Mouse (Mus musculus) hindbrain, embryonic 13.5 days (tissue): Measurements from ENCODE around the gene Srgap1. TPM values are rescaled to one million over a fixed set of nuclear protein-coding genes. Genes with fewer than 3 reads are reported as not detected.

Experiments
- ATAC-seq: fragments of 200-750 bp; cut with Nextera tagmentation; 2 replicates; pipeline ENCODE4 v1.8.0; 2017; ENCODE audit warnings: moderate TSS enrichment; ENCODE audit not compliant: low FRiP score
- H3K27ac ChIP-seq: fragments of 300-500 bp; sonication (generic); 2 replicates; pipeline ENCODE4 v1.5.1; 2015; ENCODE audit warnings: inconsistent platforms, mild to moderate bottlenecking, moderate library complexity
- H3K27me3 ChIP-seq: fragments of 300-500 bp; sonication (generic); 2 replicates; pipeline ENCODE4 v1.6.1; 2015; ENCODE audit warnings: mild to moderate bottlenecking, inconsistent platforms
- H3K36me3 ChIP-seq: fragments of 300-500 bp; sonication (generic); 2 replicates; pipeline ENCODE4 v1.6.1; 2015; ENCODE audit warnings: mild to moderate bottlenecking, inconsistent platforms
- H3K4me1 ChIP-seq: fragments of 300-500 bp; sonication (generic); replicated peaks from 2 replicates; pipeline ENCODE4 v1.6.1; 2015; ENCODE audit warnings: inconsistent platforms
- H3K4me2 ChIP-seq: fragments of 300-500 bp; sonication (generic); 2 replicates; pipeline ENCODE4 v1.6.1; 2015; ENCODE audit warnings: inconsistent platforms, mild to moderate bottlenecking, moderate library complexity
- H3K4me3 ChIP-seq: fragments of 300-500 bp; sonication (generic); 2 replicates; pipeline ENCODE4 v1.5.1; 2015; ENCODE audit warnings: mild to moderate bottlenecking, inconsistent platforms
- H3K9ac ChIP-seq: fragments of 300-500 bp; sonication (generic); 2 replicates; pipeline ENCODE4 v1.6.1; 2015; ENCODE audit warnings: mild to moderate bottlenecking, inconsistent platforms
- H3K9me3 ChIP-seq: fragments of 300-500 bp; sonication (generic); 2 replicates; pipeline ENCODE4 v1.6.1; 2016; ENCODE audit warnings: inconsistent platforms
- WGBS: fragments of 180-500 bp; shearing (Covaris S2); methylation state at CpG from one replicate; pipeline ENCODE4 v1.1.7; 2015; 5-methylcytosine and 5-hydroxymethylcytosine counted together
- polyA plus RNA-seq: library from polyadenylated mRNA; unstranded; fragments of >200 nt; fragmentation: Nextera tagmentation; extraction: Ambion mirVana; gene quantifications from 2 replicates; pipeline ENCODE4 v1.2.1, GENCODE M21; 2015

Srgap1 gene
- polyA plus RNA-seq, 1 experiment from 2014 or later: 42.0 TPM

DNA sequence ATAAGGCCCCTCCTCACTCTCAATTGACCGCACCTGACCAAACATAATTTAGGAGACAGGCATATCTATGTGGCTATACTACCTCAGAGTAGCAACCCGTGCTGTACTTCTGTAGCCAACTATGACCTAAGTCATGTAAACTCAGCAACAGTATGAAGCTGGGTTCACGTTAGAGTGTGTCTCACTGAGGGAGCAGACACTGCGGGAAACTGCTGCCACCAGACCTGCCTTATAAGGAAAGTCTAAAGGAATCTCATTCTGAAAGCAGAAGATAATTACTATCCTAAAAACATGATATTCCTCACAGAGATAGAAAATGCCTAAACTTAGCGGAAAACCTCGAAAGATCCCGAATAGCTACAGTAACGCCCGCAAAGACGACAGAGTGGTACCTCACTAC lies 62.2 kb downstream of the Srgap1 start:
- H3K27ac ChIP-seq: no peak overlapping the region
- H3K4me2 ChIP-seq: no peak overlapping the region
- no peaks in the 10 kb centered on the region for H3K27me3 ChIP-seq
- H3K9ac ChIP-seq: no peak overlapping the region
- peaks cover 16% of the 10 kb centered on the region for H3K4me1 ChIP-seq
- H3K9me3 ChIP-seq: no peaks in the 10 kb centered on the region
- ATAC-seq: no peak
- peaks cover 10% of the 10 kb centered on the region; the same call in 1 of the 2 replicates for H3K36me3 ChIP-seq
- H3K4me3 ChIP-seq: no peak overlapping the region
- 90% methylated on average over 10 of the region's 10 CpGs for WGBS

DNA sequence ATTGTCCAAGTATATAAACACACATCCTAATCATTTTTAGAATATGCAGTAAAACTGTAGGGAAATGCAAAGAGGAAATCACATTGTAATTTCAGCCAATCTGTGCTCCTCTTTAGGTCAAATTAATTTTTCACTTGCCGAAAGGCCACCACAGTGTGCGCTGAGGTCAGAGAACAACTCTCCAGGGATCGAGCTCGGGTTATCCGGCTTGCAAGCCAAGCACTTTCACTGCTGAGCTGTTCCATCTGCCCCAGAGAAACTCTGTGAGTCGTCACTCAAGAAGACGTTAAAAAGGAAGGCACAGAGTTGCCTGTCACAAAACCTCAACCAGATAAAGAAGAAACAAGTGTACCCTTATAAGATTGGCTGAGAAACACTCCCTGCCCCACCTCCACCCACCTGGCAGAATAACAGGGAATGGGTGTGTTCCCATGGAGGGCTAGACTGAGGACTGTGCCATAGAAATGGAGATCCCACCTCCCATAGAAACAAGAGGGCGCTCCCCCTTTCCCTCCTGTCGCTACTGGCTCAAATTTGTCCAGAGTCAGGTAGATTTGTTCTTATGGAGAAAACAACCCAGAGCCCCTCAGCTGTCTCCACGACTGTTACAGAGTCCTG lies 63.0 kb downstream of the Srgap1 start:
- Histone ChIP-seq H3K36me3 (peaks cover 10% of the 10 kb centered on the region; the same call in 1 of the 2 replicates), H3K27ac (no peak overlapping the region), H3K9ac (no peak overlapping the region), H3K9me3 (no peaks in the 10 kb centered on the region), H3K27me3 (no peaks in the 10 kb centered on the region), H3K4me1 (peaks cover 16% of the 10 kb centered on the region), H3K4me2 (no peak overlapping the region), H3K4me3 (no peak overlapping the region)
- 0 out of 2 replicates have a peak, but pooled peaks have one; percentile 13 for ATAC-seq
- WGBS: 61% methylated on average over 10 of the region's 10 CpGs

DNA sequence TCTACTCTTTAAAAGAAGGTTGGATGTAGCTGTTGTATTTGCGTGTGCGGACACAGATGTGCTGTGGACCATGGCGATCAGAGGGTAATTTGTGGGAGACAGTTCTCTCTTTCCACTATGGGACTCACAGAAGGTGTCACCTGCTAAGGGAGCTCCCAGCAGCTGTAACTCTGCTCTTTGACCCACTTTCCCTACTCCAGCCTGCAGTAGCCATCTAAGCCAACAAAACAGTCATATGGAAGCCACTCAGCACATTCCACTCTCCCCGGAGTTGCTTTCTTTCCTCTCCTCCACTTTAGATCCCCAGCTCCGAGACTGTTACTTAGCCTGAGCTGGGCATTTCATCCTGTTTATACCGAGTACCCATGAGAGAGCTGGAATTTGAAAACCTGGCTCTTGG lies 71.8 kb downstream of the Srgap1 start:
- no peak for ATAC-seq
- no peaks in the 10 kb centered on the region for H3K9me3 ChIP-seq
- peaks cover 50% of the 10 kb centered on the region for H3K4me1 ChIP-seq
- no peak overlapping the region for H3K4me3 ChIP-seq
- H3K27ac ChIP-seq: no peak overlapping the region
- no peaks in the 10 kb centered on the region for H3K36me3 ChIP-seq
- no peak overlapping the region for H3K4me2 ChIP-seq
- H3K9ac ChIP-seq: no peak overlapping the region
- 82% methylated on average over 6 of the region's 6 CpGs for WGBS
- no peaks in the 10 kb centered on the region for H3K27me3 ChIP-seq

DNA sequence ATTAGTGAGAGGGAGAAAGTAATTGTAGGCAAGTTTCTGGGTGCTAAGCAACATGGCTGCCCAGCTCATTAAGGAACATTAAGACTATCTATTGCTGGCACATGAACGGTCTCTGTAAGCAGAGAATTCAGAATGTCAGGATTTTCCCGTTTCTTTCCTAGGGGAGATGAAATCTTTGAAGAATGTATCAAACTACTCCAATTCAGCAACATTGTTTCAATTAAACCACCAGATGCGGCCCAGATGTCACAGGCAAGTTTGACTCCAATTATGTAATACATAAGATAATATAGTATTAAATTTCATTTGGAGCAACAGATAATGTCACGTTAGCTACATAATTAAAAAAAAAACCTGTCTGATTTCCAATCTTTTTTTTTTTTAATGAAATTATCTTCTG lies 72.5 kb downstream of the Srgap1 start:
- no peak for ATAC-seq
- 72% methylated on average over 4 of the region's 4 CpGs for WGBS
- H3K4me1 ChIP-seq: peaks cover 55% of the 10 kb centered on the region

DNA sequence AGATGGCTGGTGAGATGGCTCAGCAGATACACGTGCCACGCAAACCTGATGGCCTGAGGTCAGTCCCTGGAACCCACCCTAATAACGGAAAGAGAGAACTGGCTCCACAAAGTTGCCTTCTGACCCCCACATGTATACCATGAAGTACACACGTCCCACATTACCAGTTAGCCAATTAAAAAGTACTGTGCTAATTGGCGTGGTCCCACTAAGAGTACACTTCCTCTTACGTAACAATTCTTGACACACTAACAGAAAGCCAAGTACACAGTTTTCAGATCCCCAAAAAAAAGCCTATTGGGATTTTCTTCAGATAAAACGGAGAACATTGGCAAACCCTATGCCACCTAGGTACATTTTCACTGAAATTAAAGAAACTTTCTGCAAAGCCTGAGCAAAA lies 73.8 kb downstream of the Srgap1 start:
- WGBS: 93% methylated on average over 7 of the region's 7 CpGs
- H3K4me1 ChIP-seq: peaks cover 67% of the 10 kb centered on the region
- no peak overlapping the region for H3K27ac ChIP-seq
- H3K27me3 ChIP-seq: no peaks in the 10 kb centered on the region
- no peak overlapping the region for H3K4me2 ChIP-seq
- H3K4me3 ChIP-seq: no peak overlapping the region
- no peak overlapping the region for H3K9ac ChIP-seq
- ATAC-seq: no peak
- H3K9me3 ChIP-seq: no peaks in the 10 kb centered on the region
- H3K36me3 ChIP-seq: no peaks in the 10 kb centered on the region

More for the DNA sequence above, 72.5 kb downstream of the Srgap1 start:
- Histone ChIP-seq H3K27me3 (no peaks in the 10 kb centered on the region), H3K9ac (no peak overlapping the region), H3K4me2 (no peak overlapping the region), H3K36me3 (no peaks in the 10 kb centered on the region), H3K4me3 (no peak overlapping the region), H3K9me3 (no peaks in the 10 kb centered on the region), H3K27ac (no peak overlapping the region)

DNA sequence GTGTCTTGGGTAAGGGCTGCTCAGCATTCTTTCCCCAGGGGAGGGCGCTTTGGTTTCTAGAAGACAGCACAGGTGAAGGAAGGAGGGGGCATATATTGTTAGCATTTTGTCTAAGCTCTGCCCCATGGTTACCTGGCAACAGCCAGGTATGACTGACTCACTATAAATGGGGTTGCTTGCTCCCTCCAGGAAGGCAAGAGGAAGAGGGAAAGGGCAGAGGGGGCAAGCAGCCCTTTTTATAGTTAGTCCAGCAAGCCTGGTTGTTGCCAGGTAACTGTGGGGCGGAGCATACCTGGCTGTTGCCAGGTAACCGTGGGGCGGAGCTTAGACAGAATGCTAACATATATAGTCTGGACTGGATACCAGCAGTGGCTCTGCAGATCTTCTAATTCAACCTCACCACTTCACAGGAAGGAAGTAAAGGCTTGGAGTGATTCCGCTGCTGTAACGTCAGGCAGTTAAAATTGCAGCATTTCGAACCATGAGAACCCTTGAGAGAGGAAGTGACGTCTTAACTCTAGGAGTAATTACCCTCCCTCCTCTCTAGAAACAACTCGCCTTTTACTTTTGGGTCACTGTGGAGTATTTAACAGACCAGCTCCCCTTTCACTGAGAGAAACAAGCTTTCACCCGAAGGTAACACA lies 74.7 kb downstream of the Srgap1 start:
- Histone ChIP-seq H3K36me3 (no peaks in the 10 kb centered on the region), H3K9me3 (no peaks in the 10 kb centered on the region), H3K4me3 (no peak overlapping the region), H3K4me1 (peaks cover 76% of the 10 kb centered on the region), H3K27me3 (no peaks in the 10 kb centered on the region), H3K9ac (no peak overlapping the region), H3K4me2 (no peak overlapping the region), H3K27ac (0 out of 2 replicates have a peak overlapping the region, but pooled peaks have one; percentile 15)
- no peak for ATAC-seq
- 86% methylated on average over 10 of the region's 10 CpGs for WGBS

DNA sequence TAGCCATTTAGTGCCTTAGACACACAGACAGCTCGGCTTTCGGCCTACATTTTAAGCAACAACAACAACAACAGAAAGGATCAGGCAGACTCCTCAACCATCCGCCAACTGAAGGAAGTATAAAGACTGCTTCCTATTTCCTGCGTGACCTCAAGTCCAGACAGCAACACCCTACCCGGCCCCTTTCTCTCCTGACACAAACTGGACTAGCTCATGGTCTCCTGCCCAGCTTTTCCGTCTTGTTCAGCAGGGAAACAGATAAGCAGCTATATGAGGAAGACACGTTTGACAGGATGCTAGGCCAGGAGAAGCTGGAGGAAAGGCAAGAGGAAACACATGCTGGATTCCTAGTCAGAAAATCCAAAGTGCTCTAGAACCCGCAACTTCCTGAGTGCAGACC lies 75.5 kb downstream of the Srgap1 start:
- 57% methylated on average over 8 of the region's 8 CpGs for WGBS

DNA sequence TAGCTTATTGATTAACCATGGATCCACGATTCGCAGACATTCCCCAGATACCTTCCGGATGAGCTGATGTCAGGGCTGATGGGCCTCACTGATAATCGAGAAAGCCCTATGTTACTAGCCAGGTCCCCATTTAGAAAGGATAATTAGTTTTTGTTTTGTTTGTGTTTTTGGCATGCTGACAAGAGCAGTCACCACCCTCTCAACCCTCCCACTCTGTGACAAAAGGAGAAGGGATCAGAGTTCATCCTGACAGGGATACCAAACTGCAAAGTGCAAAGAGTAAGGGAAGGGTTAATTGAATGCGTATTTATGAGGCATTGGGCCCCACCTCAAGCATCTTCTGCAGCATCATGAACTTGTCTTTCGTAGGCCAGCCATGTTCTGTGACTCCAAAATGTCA lies 76.2 kb downstream of the Srgap1 start:
- WGBS: 39% methylated on average over 6 of the region's 6 CpGs
- no peaks in the 10 kb centered on the region for H3K9me3 ChIP-seq
- H3K4me3 ChIP-seq: no peak overlapping the region
- H3K9ac ChIP-seq: no peak overlapping the region
- H3K27ac ChIP-seq: peak overlapping the region; percentile 64
- H3K4me1 ChIP-seq: peaks cover 69% of the 10 kb centered on the region
- no peak for ATAC-seq
- no peak overlapping the region for H3K4me2 ChIP-seq
- no peaks in the 10 kb centered on the region for H3K27me3 ChIP-seq
- no peaks in the 10 kb centered on the region for H3K36me3 ChIP-seq

More for the DNA sequence above, 75.5 kb downstream of the Srgap1 start:
- Histone ChIP-seq H3K9me3 (no peaks in the 10 kb centered on the region), H3K27me3 (no peaks in the 10 kb centered on the region), H3K9ac (peak overlapping the region; percentile 5; the same call in 1 of the 2 replicates), H3K4me2 (no peak overlapping the region), H3K4me1 (peaks cover 73% of the 10 kb centered on the region), H3K36me3 (no peaks in the 10 kb centered on the region), H3K4me3 (no peak overlapping the region), H3K27ac (peak overlapping the region; percentile 64)
- ATAC-seq: no peak

DNA sequence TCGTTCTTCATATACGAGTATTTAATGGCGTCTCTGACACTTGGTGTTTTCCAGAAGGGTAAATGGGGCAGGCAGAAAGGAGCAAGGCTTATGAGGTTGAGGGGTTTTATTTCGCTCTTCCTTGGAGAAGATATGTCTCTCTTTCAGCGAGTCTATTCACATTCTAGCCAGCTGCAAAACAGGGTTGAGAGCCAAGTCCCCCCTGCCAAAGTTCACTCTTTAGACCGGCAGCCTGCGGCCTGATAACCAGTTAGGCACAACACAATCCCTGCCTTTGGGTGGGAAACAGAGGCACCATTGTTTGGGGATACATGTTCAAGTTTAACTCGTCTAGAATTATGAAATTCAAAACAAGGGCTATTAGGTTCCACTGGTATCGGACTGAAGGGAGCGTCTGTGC lies 83.0 kb downstream of the Srgap1 start:
- no peaks in the 10 kb centered on the region for H3K27me3 ChIP-seq
- ATAC-seq: no peak
- H3K4me3 ChIP-seq: no peak overlapping the region
- H3K27ac ChIP-seq: no peak overlapping the region
- WGBS: 81% methylated on average over 10 of the region's 10 CpGs
- no peaks in the 10 kb centered on the region for H3K9me3 ChIP-seq
- no peak overlapping the region for H3K9ac ChIP-seq
- H3K4me1 ChIP-seq: peaks cover 34% of the 10 kb centered on the region
- no peaks in the 10 kb centered on the region for H3K36me3 ChIP-seq
- no peak overlapping the region for H3K4me2 ChIP-seq

DNA sequence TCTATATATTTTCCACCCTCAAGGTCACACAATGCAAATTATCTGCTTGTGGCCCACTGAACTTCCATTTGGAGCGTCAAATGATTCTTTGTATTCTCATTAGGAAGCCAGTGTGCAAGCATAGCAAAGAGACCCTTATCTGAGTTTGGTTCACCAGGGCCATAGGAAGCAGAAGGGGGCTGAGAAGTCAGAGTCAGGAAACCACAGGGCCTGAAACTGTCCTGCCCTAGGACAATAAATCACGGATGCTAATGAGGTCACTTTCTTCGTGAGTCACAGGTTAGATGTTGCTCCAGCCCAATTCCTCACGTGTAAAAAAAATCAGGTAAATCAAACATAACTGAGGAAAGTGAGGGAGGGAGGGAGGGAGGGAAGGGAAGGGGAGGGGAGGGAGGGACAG lies 85.1 kb downstream of the Srgap1 start:
- H3K27ac ChIP-seq: no peak overlapping the region
- H3K4me3 ChIP-seq: no peak overlapping the region
- no peak overlapping the region for H3K9ac ChIP-seq
- H3K4me2 ChIP-seq: no peak overlapping the region
- no peaks in the 10 kb centered on the region for H3K27me3 ChIP-seq
- no peak for ATAC-seq
- H3K4me1 ChIP-seq: peaks cover 25% of the 10 kb centered on the region
- no peaks in the 10 kb centered on the region for H3K36me3 ChIP-seq
- whole genome bisulfite sequencing: 60% methylated on average over 4 of the region's 4 CpGs
- no peaks in the 10 kb centered on the region for H3K9me3 ChIP-seq

DNA sequence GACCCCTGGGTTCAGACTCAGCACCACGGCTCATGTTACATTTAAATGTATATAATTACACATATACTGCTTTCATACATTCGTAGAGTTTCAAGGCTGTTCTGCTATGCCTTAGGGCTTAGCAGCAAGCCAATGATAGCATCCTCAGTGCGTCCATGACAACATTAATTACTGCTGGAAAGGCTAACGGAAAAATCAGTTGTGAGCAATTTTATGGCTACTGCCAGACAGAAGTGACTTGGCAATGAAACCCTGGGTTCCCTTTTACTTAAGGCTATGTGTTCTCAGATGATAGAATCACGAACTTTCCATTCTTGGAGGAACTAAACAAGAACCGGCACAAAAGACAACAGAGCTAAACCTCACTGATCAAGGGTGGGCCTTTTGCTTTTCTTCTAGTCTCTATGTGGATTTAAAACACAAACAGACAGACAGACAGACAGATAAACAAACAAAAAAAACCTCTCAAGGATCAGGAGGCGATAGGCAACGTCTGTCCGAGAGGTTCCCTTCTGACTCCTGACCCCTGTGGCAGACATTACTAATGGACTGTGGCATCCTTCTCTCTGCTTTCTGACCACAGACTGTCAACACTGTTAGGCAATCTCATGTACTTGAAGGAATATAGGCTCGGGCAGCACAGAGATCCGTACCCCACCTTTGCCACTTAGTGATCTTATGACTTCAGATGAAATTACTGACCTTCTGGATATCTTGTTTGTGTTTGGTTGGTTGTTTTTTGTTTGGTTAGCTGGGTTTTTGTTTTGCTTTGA lies 85.8 kb downstream of the Srgap1 start:
- Histone ChIP-seq H3K36me3 (no peaks in the 10 kb centered on the region), H3K9me3 (no peaks in the 10 kb centered on the region), H3K4me3 (no peak overlapping the region), H3K27ac (peak overlapping the region; percentile 44), H3K4me2 (no peak overlapping the region), H3K4me1 (peaks cover 33% of the 10 kb centered on the region), H3K9ac (no peak overlapping the region), H3K27me3 (no peaks in the 10 kb centered on the region)
- no peak for ATAC-seq
- 56% methylated on average over 11 of the region's 11 CpGs for WGBS

DNA sequence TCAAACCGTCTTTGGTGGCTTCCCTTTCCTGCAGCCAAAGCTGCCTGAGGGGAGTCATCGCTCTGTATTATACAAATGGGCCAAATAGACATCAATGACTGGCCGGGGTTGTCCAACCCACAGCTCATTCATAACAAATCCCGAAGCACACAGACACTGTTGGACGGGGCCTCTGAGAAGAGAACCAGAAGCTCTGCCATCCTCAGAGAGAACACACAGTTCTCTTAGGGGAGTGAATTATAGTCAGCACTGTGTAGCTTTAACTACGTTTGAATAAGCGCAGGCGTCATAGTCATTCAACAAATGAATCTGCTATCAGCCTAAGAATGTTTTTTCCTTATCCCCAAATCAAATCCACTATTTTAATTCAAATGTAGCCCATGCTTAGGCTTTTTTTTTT lies 88.4 kb downstream of the Srgap1 start:
- no peaks in the 10 kb centered on the region for H3K9me3 ChIP-seq
- 74% methylated on average over 8 of the region's 8 CpGs for WGBS
- H3K4me2 ChIP-seq: no peak overlapping the region
- H3K9ac ChIP-seq: no peak overlapping the region
- peaks cover 45% of the 10 kb centered on the region for H3K4me1 ChIP-seq
- no peak for ATAC-seq
- no peaks in the 10 kb centered on the region for H3K36me3 ChIP-seq
- H3K27ac ChIP-seq: no peak overlapping the region
- no peaks in the 10 kb centered on the region for H3K27me3 ChIP-seq
- H3K4me3 ChIP-seq: no peak overlapping the region
